Mouse (Mus musculus) cerebellum, postnatal 4 days (tissue): ENCODE measurements at regions not wholly inside any gene's neighbourhood (a gene's known extent, or its start where the extent isn't known, plus 50 kb on each side); places are given as distances from the start of the nearest gene placed in this dataset.

Experiments
- DNase-seq, 2 experiments: peaks; one replicate each; pipeline ENCODE4 v3.0.0; 2022; ENCODE audit warnings: low spot score in 2 of 2, mixed read lengths in 1 of 2

- no peak for DNase-seq
Measured at GRCm38 (mm10) chr14:33856992-33857391, 66.4 kb upstream of the Gdf10 start.

GRCm38 (mm10) chr14:33864796-33865195 is 58.6 kb upstream of the Gdf10 start:
- no peak for DNase-seq

GRCm38 (mm10) chr14:33865746-33866145 is 57.6 kb upstream of the Gdf10 start:
- DNase-seq: no peak

GRCm38 (mm10) chr14:33867674-33868073 is 55.7 kb upstream of the Gdf10 start:
- DNase-seq: no peak
